Mouse (Mus musculus) forebrain, embryonic 13.5 days (tissue): Measurements from ENCODE around the gene Trio. TPM values are rescaled to one million over a fixed set of nuclear protein-coding genes. Genes with fewer than 3 reads are reported as not detected.
"Not testable (repeated sequence)": the region's sequence is repeated elsewhere in the genome, so short reads cannot be mapped to it uniquely, and the experiment has no call there.

Experiments used
- ATAC-seq: fragments of 200-750 bp; cut with Nextera tagmentation; 2 replicates; pipeline ENCODE4 v1.8.0; 2017
- H3K27ac ChIP-seq: fragments of 300-500 bp; sonication (generic); 2 replicates; pipeline ENCODE4 v1.5.1; 2015; ENCODE audit warnings: inconsistent platforms, mild to moderate bottlenecking, moderate library complexity
- H3K27me3 ChIP-seq: fragments of 300-500 bp; sonication (generic); 2 replicates; pipeline ENCODE4 v1.6.1; 2015; ENCODE audit warnings: mild to moderate bottlenecking, inconsistent platforms
- H3K36me3 ChIP-seq: fragments of 300-500 bp; sonication (generic); 2 replicates; pipeline ENCODE4 v1.6.1; 2015; ENCODE audit warnings: mild to moderate bottlenecking, inconsistent platforms; ENCODE audit not compliant: poor library complexity, severe bottlenecking
- H3K4me1 ChIP-seq: fragments of 300-500 bp; sonication (generic); 2 replicates; pipeline ENCODE4 v1.6.1; 2015; ENCODE audit warnings: inconsistent platforms
- H3K4me2 ChIP-seq: fragments of 300-500 bp; sonication (generic); 2 replicates; pipeline ENCODE4 v1.6.1; 2015; ENCODE audit warnings: inconsistent platforms, mild to moderate bottlenecking, moderate library complexity
- H3K4me3 ChIP-seq: fragments of 300-500 bp; sonication (generic); 2 replicates; pipeline ENCODE4 v1.5.1; 2015; ENCODE audit warnings: mild to moderate bottlenecking, inconsistent platforms
- H3K9ac ChIP-seq: fragments of 300-500 bp; sonication (generic); 2 replicates; pipeline ENCODE4 v1.6.1; 2015; ENCODE audit warnings: mild to moderate bottlenecking, inconsistent platforms
- H3K9me3 ChIP-seq: fragments of 300-500 bp; sonication (generic); replicated peaks from 2 replicates; pipeline ENCODE4 v1.6.1; 2016; ENCODE audit warnings: inconsistent platforms
- WGBS: fragments of 180-500 bp; shearing (Covaris S2); methylation state at CpG from one replicate; pipeline ENCODE4 v1.1.7; 2015; 5-methylcytosine and 5-hydroxymethylcytosine counted together
- polyA plus RNA-seq: library from polyadenylated mRNA; unstranded; fragments of >200 nt; fragmentation: Nextera tagmentation; extraction: Ambion mirVana; gene quantifications from 2 replicates; pipeline ENCODE4 v1.2.1, GENCODE M21; 2015

The Trio gene
- polyA plus RNA-seq, 1 experiment from 2014 or later, result 36.0 TPM

DNA sequence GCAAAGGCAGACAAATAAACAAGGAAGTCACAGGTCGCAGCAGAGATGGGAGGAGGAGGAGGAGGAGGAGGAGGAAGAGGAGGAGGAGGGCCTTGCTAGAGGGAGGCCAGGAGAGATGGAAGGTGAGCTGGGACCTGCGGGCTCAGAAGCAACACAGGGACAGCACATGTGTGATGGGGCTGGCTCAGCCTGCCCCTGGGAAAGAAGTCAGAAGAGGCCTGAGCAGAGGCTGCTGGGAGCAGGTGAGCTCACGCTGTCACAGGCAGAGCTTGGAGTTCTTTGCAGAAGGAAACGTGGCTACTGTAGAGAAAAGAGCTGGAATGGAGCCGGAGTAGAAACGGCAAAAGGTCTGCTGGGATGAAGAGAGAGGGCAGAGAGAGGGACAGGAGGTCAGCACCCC is 185.5 kb downstream of the Trio start:
- H3K4me3 ChIP-seq, result no peak overlapping the region
- WGBS, result 89% methylated on average over 6 of the region's 6 CpGs

GRCm38 (mm10) chr15:27831646-27832045 is 194.0 kb downstream of the Trio start:
- ATAC-seq, result no peak
- Histone ChIP-seq H3K36me3 (peaks cover 78% of the 10 kb centered on the region), H3K4me3 (no peak overlapping the region), H3K27ac (no peak overlapping the region), H3K9ac (no peak overlapping the region), H3K4me1 (no peaks in the 10 kb centered on the region), H3K27me3 (no peaks in the 10 kb centered on the region), H3K4me2 (no peak overlapping the region), H3K9me3 (no peaks in the 10 kb centered on the region)
- 81% methylated on average over 6 of the region's 6 CpGs for WGBS

More for the DNA sequence above, 185.5 kb downstream of the Trio start:
- Histone ChIP-seq H3K9ac (no peak overlapping the region), H3K27ac (no peak overlapping the region), H3K4me2 (no peak overlapping the region), H3K27me3 (no peaks in the 10 kb centered on the region), H3K4me1 (0 out of 2 replicates have a peak, but pooled peaks cover 4% of the 10 kb centered on the region), H3K36me3 (peaks cover 86% of the 10 kb centered on the region), H3K9me3 (no peaks in the 10 kb centered on the region)
- ATAC-seq, result no peak

GRCm38 (mm10) chr15:27827871-27828270 is 197.8 kb downstream of the Trio start:
- H3K9me3 ChIP-seq, H3K27ac ChIP-seq, H3K27me3 ChIP-seq, ATAC-seq, H3K4me2 ChIP-seq, H3K4me3 ChIP-seq, H3K4me1 ChIP-seq, H3K9ac ChIP-seq: not testable (repeated sequence)
- peaks cover 96% of the 10 kb centered on the region for H3K36me3 ChIP-seq
- WGBS, result 92% methylated on average over 3 of the region's 3 CpGs

- Histone ChIP-seq H3K4me3 (no peak overlapping the region), H3K27me3 (no peaks in the 10 kb centered on the region), H3K27ac (no peak overlapping the region), H3K9ac (no peak overlapping the region), H3K36me3 (peaks cover 93% of the 10 kb centered on the region), H3K4me2 (no peak overlapping the region), H3K9me3 (no peaks in the 10 kb centered on the region), H3K4me1 (no peaks in the 10 kb centered on the region)
- 93% methylated on average over 4 of the region's 4 CpGs for WGBS
- no peak for ATAC-seq
Observed at GRCm38 (mm10) chr15:27826886-27827285, 198.8 kb downstream of the Trio start.

DNA sequence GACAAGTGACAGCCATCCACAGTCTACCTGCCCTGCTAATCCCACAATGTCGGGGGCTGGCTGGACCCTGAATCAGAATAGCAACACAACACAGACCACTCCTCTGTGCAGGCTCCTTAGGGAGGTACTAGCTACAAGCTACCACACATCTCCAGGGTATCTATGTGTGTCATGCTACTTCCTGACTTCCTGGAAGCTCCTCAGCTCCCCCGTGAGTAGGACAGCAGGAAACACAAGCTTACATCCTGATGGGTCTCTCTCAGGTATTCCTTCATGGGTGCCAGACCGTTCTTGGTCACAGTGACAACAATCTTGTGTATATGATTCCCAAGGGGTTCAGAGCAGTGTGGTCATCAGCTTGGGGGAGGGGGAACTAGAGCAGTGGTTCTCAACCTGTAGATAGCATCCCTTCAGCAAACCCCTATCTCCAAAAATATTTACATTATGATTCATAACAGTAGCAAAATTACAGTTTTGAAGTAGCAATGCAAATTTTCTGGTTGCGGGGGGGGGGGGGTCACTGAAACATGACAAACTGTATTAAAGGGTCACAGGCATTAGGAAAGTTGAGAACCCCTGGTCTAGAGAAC is 199.5 kb downstream of the Trio start:
- Histone ChIP-seq H3K4me1 (no peaks in the 10 kb centered on the region), H3K4me3 (no peak overlapping the region), H3K9me3 (no peaks in the 10 kb centered on the region), H3K9ac (no peak overlapping the region), H3K36me3 (peaks cover 93% of the 10 kb centered on the region), H3K27me3 (no peaks in the 10 kb centered on the region), H3K27ac (no peak overlapping the region), H3K4me2 (no peak overlapping the region)
- ATAC-seq, result no peak
- WGBS, result 91% methylated on average over 4 of the region's 4 CpGs

- WGBS, result 95% methylated on average over 12 of the region's 12 CpGs
- no peak for ATAC-seq
- no peak overlapping the region for H3K4me2 ChIP-seq
- no peaks in the 10 kb centered on the region for H3K4me1 ChIP-seq
- H3K4me3 ChIP-seq, result no peak overlapping the region
- H3K27me3 ChIP-seq, result no peaks in the 10 kb centered on the region
- no peak overlapping the region for H3K27ac ChIP-seq
- no peaks in the 10 kb centered on the region for H3K9me3 ChIP-seq
- H3K36me3 ChIP-seq, result peaks cover 93% of the 10 kb centered on the region
- H3K9ac ChIP-seq, result no peak overlapping the region
Observed at GRCm38 (mm10) chr15:27825390-27825789, 200.3 kb downstream of the Trio start.

DNA sequence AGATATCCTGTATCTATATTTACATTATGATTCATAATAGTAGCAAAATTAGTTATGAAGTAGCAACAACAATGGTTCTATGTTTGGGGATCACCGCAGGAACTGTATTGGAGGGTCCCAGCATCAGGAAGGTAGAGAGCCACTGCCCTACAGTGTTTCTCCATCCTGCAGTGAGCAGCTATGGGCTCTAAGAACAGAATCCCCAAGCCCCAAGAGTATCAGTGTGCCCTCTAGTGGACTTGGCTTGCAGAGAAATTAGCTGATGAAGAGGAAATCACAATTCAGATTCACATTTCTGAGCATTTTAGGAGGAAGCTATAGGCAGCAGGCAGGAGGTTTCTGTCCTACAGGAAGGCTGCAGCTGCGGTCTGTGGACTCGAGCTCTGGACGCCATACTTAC is 202.1 kb downstream of the Trio start:
- 90% methylated on average over 4 of the region's 4 CpGs for WGBS
- peak; percentile 44; the same call in 1 of the 2 replicates for ATAC-seq
- H3K27ac ChIP-seq, result no peak overlapping the region
- no peak overlapping the region for H3K9ac ChIP-seq
- no peak overlapping the region for H3K4me3 ChIP-seq
- H3K36me3 ChIP-seq, result peaks cover 95% of the 10 kb centered on the region
- no peaks in the 10 kb centered on the region for H3K9me3 ChIP-seq
- no peaks in the 10 kb centered on the region for H3K4me1 ChIP-seq
- H3K27me3 ChIP-seq, result no peaks in the 10 kb centered on the region
- H3K4me2 ChIP-seq, result no peak overlapping the region

GRCm38 (mm10) chr15:27822461-27822860 is 203.2 kb downstream of the Trio start:
- peaks cover 94% of the 10 kb centered on the region for H3K36me3 ChIP-seq
- no peak overlapping the region for H3K4me2 ChIP-seq
- H3K27me3 ChIP-seq, result no peaks in the 10 kb centered on the region
- no peak for ATAC-seq
- H3K4me3 ChIP-seq, result no peak overlapping the region
- H3K4me1 ChIP-seq, result no peaks in the 10 kb centered on the region
- H3K27ac ChIP-seq, result no peak overlapping the region
- H3K9me3 ChIP-seq, result no peaks in the 10 kb centered on the region
- WGBS, result 76% methylated on average over 4 of the region's 4 CpGs
- no peak overlapping the region for H3K9ac ChIP-seq

- Histone ChIP-seq H3K9me3 (no peaks in the 10 kb centered on the region), H3K27ac (no peak overlapping the region), H3K27me3 (no peaks in the 10 kb centered on the region), H3K9ac (no peak overlapping the region), H3K4me1 (no peaks in the 10 kb centered on the region), H3K4me2 (no peak overlapping the region), H3K36me3 (peaks cover 94% of the 10 kb centered on the region), H3K4me3 (no peak overlapping the region)
- 95% methylated on average over 11 of the region's 11 CpGs for WGBS
- no peak for ATAC-seq
Observed at GRCm38 (mm10) chr15:27821651-27822364, 203.8 kb downstream of the Trio start.

- no peak overlapping the region for H3K4me3 ChIP-seq
- WGBS, result 89% methylated on average over 10 of the region's 10 CpGs
- no peak overlapping the region for H3K9ac ChIP-seq
- H3K27ac ChIP-seq, result no peak overlapping the region
- no peaks in the 10 kb centered on the region for H3K27me3 ChIP-seq
- peaks cover 98% of the 10 kb centered on the region for H3K36me3 ChIP-seq
- H3K9me3 ChIP-seq, result no peaks in the 10 kb centered on the region
- no peak for ATAC-seq
- H3K4me1 ChIP-seq, result no peaks in the 10 kb centered on the region
- no peak overlapping the region for H3K4me2 ChIP-seq
Observed at GRCm38 (mm10) chr15:27817096-27817495, 208.6 kb downstream of the Trio start.

GRCm38 (mm10) chr15:27814677-27815391 is 210.8 kb downstream of the Trio start:
- Histone ChIP-seq H3K4me1 (peaks cover 15% of the 10 kb centered on the region), H3K9ac (no peak overlapping the region), H3K4me2 (no peak overlapping the region), H3K36me3 (peaks cover 84% of the 10 kb centered on the region), H3K27me3 (no peaks in the 10 kb centered on the region), H3K4me3 (no peak overlapping the region), H3K27ac (no peak overlapping the region), H3K9me3 (no peaks in the 10 kb centered on the region)
- ATAC-seq, result no peak
- WGBS, result 80% methylated on average over 6 of the region's 6 CpGs

- H3K27ac ChIP-seq, result peak overlapping the region; percentile 48
- no peak overlapping the region for H3K4me2 ChIP-seq
- H3K9ac ChIP-seq, result no peak overlapping the region
- ATAC-seq, result peak; percentile 71
- no peaks in the 10 kb centered on the region for H3K9me3 ChIP-seq
- H3K4me3 ChIP-seq, result no peak overlapping the region
- H3K36me3 ChIP-seq, result peaks cover 52% of the 10 kb centered on the region
- 33% methylated on average over 12 of the region's 12 CpGs for WGBS
- no peaks in the 10 kb centered on the region for H3K27me3 ChIP-seq
- peaks cover 34% of the 10 kb centered on the region for H3K4me1 ChIP-seq
Observed at GRCm38 (mm10) chr15:27810793-27811488, 214.7 kb downstream of the Trio start.
